Mouse (Mus musculus): Measurements from ENCODE around the gene Tmem110.

- TF ChIP-seq CTCF (IDR thresholded peaks at IDR 0.05; ENCODE audit: extremely low read depth, insufficient read depth, low read length) (no peak), POLR2A (IDR thresholded peaks at IDR 0.05; ENCODE audit: extremely low read depth, insufficient read depth, low read length) (no peak)
Observed at GRCm38 (mm10) chr14:30875955-30876354, 50.6 kb downstream of the Tmem110 start.
